Mouse (Mus musculus) MEL (cell line): ENCODE data around the gene Suclg2. TPM values are rescaled to one million over a fixed set of nuclear protein-coding genes. Genes with fewer than 3 reads are reported as not detected.
A peak's percentile ranks its signal among the peaks of the same experiment; 100 is the strongest.

ENCODE experiments used
- DNase-seq: peaks from one replicate; pipeline ENCODE4 v3.0.0; 2011; ENCODE audit warnings: low read depth, low spot score
- H3K27ac ChIP-seq: 2 replicates; pipeline ENCODE4 v1.5.1; 2012; ENCODE audit warnings: low read depth, mild to moderate bottlenecking, control low read depth, low read length, moderate library complexity; ENCODE audit not compliant: control insufficient read depth
- H3K27me3 ChIP-seq, 2 experiments: fragments of 150-350 bp in 1 of 2; sonication (generic) in 1 of 2; 2 replicates each; pipeline ENCODE4 v1.6.1; 2012; ENCODE audit warnings: low read length in 2 of 2, mild to moderate bottlenecking in 2 of 2, improper control_type of control experiment in 1 of 2, moderate library complexity in 1 of 2; ENCODE audit not compliant: insufficient read depth in 2 of 2, control insufficient read depth in 1 of 2
- H3K36me3 ChIP-seq, 2 experiments: 2 replicates each; pipeline ENCODE4 v1.6.1; 2012 to 2014; ENCODE audit warnings: low read length in 2 of 2, improper control_type of control experiment in 1 of 2, inconsistent platforms in 1 of 2, mild to moderate bottlenecking in 1 of 2; ENCODE audit not compliant: insufficient read depth in 2 of 2, control insufficient read depth in 1 of 2
- H3K4me1 ChIP-seq, 2 experiments: fragments of 150-350 bp in 1 of 2; sonication (generic) in 1 of 2; 2 replicates each; pipeline ENCODE4 v1.6.1; 2012; ENCODE audit warnings: low read length in 2 of 2, improper control_type of control experiment in 1 of 2, mild to moderate bottlenecking in 1 of 2; ENCODE audit not compliant: insufficient read depth in 2 of 2, control insufficient read depth in 1 of 2
- H3K4me3 ChIP-seq, 2 experiments: fragments of 150-350 bp in 1 of 2; sonication (generic) in 1 of 2; 2 replicates each; pipeline ENCODE4 v1.5.1; 2012; ENCODE audit warnings: low read depth in 2 of 2, low read length in 2 of 2, mild to moderate bottlenecking in 2 of 2, moderate library complexity in 2 of 2, control low read depth in 1 of 2, improper control_type of control experiment in 1 of 2; ENCODE audit not compliant: control insufficient read depth in 1 of 2, insufficient read depth in 1 of 2
- H3K79me2 ChIP-seq: 2 replicates; pipeline ENCODE4 v1.6.1; 2012; ENCODE audit warnings: mild to moderate bottlenecking, low read length, moderate library complexity; ENCODE audit not compliant: control insufficient read depth, poor library complexity, insufficient read depth
- H3K9ac ChIP-seq: 2 replicates; pipeline ENCODE4 v1.6.1; 2012; ENCODE audit warnings: low read depth, mild to moderate bottlenecking, control low read depth, low read length, moderate library complexity; ENCODE audit not compliant: control insufficient read depth, poor library complexity, severe bottlenecking
- H3K9me3 ChIP-seq: fragments of 150-350 bp; sonication (generic); replicated peaks from 2 replicates; pipeline ENCODE4 v1.6.1; 2012; ENCODE audit warnings: mild to moderate bottlenecking, low read length, improper control_type of control experiment, moderate library complexity; ENCODE audit not compliant: insufficient read depth
- CHD2 ChIP-seq: IDR thresholded peaks from 2 replicates; pipeline ENCODE4 v1.6.1; 2011; ENCODE audit warnings: low read length, improper control_type of control experiment
- E2F4 ChIP-seq: IDR thresholded peaks from 2 replicates; pipeline ENCODE4 v1.6.1; 2011; ENCODE audit warnings: low read depth, low read length, improper control_type of control experiment, borderline replicate concordance
- GABPA ChIP-seq: IDR thresholded peaks from 2 replicates; pipeline ENCODE4 v1.6.1; 2012; ENCODE audit warnings: low read depth, mild to moderate bottlenecking, inconsistent platforms, low read length, improper control_type of control experiment, moderate library complexity
- HCFC1 ChIP-seq: IDR thresholded peaks from 2 replicates; pipeline ENCODE4 v1.6.1; 2012; ENCODE audit warnings: low read depth, mild to moderate bottlenecking, inconsistent platforms, low read length, improper control_type of control experiment, moderate library complexity
- MAZ ChIP-seq: IDR thresholded peaks from 2 replicates; pipeline ENCODE4 v1.6.1; 2012; ENCODE audit warnings: low read depth, mild to moderate bottlenecking, inconsistent platforms, low read length, improper control_type of control experiment
- MYB ChIP-seq: IDR thresholded peaks from 2 replicates; pipeline ENCODE4 v1.6.1; 2011; ENCODE audit warnings: mild to moderate bottlenecking, low read depth, low read length, improper control_type of control experiment
- NELFE ChIP-seq: IDR thresholded peaks from 2 replicates; pipeline ENCODE4 v1.6.1; 2011; ENCODE audit warnings: low read depth, low read length, improper control_type of control experiment
- NRF1 ChIP-seq: IDR thresholded peaks from 2 replicates; pipeline ENCODE4 v1.6.1; 2014; ENCODE audit warnings: low read depth, mild to moderate bottlenecking, inconsistent platforms, low read length, improper control_type of control experiment, moderate library complexity; ENCODE audit not compliant: poor library complexity, insufficient read depth, severe bottlenecking
- POLR2A ChIP-seq, 2 experiments: IDR thresholded peaks; 2 replicates each; pipeline ENCODE4 v1.6.1; 2011 to 2012; ENCODE audit warnings: low read length in 2 of 2, mild to moderate bottlenecking in 2 of 2, control low read depth in 1 of 2, improper control_type of control experiment in 1 of 2, low read depth in 1 of 2, moderate library complexity in 1 of 2; ENCODE audit not compliant: control insufficient read depth in 1 of 2, insufficient read depth in 1 of 2, poor library complexity in 1 of 2
- POLR2AphosphoS2 ChIP-seq: IDR thresholded peaks from 2 replicates; pipeline ENCODE4 v1.6.1; 2011; ENCODE audit warnings: low read length, improper control_type of control experiment
- POLR2AphosphoS5 ChIP-seq: IDR thresholded peaks from 2 replicates; pipeline ENCODE4 v1.6.1; 2012; ENCODE audit warnings: low read depth, borderline replicate concordance, mild to moderate bottlenecking, inconsistent platforms, low read length, moderate library complexity, mixed read lengths
- RAD21 ChIP-seq: IDR thresholded peaks from 2 replicates; pipeline ENCODE4 v1.6.1; 2011; ENCODE audit warnings: mild to moderate bottlenecking, low read depth, low read length, improper control_type of control experiment
- TAL1 ChIP-seq: IDR thresholded peaks from 2 replicates; pipeline ENCODE4 v1.6.1; 2012; ENCODE audit warnings: mild to moderate bottlenecking, inconsistent platforms, low read length, moderate library complexity, mixed read lengths
- TBP ChIP-seq: IDR thresholded peaks from 2 replicates; pipeline ENCODE4 v1.8.0; 2011; ENCODE audit warnings: low read depth, low read length, improper control_type of control experiment
- TCF12 ChIP-seq: IDR thresholded peaks from 2 replicates; pipeline ENCODE4 v1.6.1; 2014; ENCODE audit warnings: low read depth, mild to moderate bottlenecking, inconsistent platforms, low read length, improper control_type of control experiment, moderate library complexity
- UBTF ChIP-seq: IDR thresholded peaks from 2 replicates; pipeline ENCODE4 v1.6.1; 2012; ENCODE audit warnings: low read depth, mild to moderate bottlenecking, inconsistent platforms, low read length, improper control_type of control experiment, moderate library complexity, borderline replicate concordance; ENCODE audit not compliant: insufficient read depth
- ZC3H11A ChIP-seq: IDR thresholded peaks from 2 replicates; pipeline ENCODE4 v1.6.1; 2012; ENCODE audit warnings: low read depth, mild to moderate bottlenecking, inconsistent platforms, low read length, improper control_type of control experiment
- polyA plus RNA-seq, 2 experiments: library from polyadenylated mRNA; stranded (reverse) in 1 of 2; unstranded in 1 of 2; fragments of >175 nt in 1 of 2; fragments of >200 nt in 1 of 2; gene quantifications; 2 replicates each; pipeline versions ENCODE4 v1.2.1 to v1.2.4; 2012; ENCODE audit warnings: low replicate concordance in 2 of 2, low read depth in 1 of 2; ENCODE audit not compliant: insufficient read length in 2 of 2, insufficient read depth in 1 of 2, missing spikeins in 1 of 2
- total RNA-seq: library from RNA; depleted of rRNA; stranded (reverse); fragments of 300-350 nt; gene quantifications from 2 replicates; pipeline ENCODE4 v1.2.3, GENCODE M21; 2012

Suclg2 gene
- total and polyA plus RNA-seq, 3 experiments: 40.0 to 46.5 TPM; not detected in 1

- Histone ChIP-seq H3K27me3 (no peaks in the 10 kb centered on the region), H3K79me2 (peaks cover 16% of the 10 kb centered on the region), H3K27ac (no peak overlapping the region), H3K9ac (no peak overlapping the region), H3K4me3 (no peak overlapping the region), H3K36me3 (peaks cover 0 to 7% of the 10 kb centered on the region in 2 experiments; a peak in 2 of 4 replicates), H3K4me1 (peaks cover 5 to 9% of the 10 kb centered on the region in 2 experiments; a peak in 3 of 4 replicates), H3K9me3 (no peaks in the 10 kb centered on the region)
- TF ChIP-seq GABPA (no peak), RAD21 (no peak), POLR2AphosphoS2 (no peak), CHD2 (no peak)
- DNase-seq: no peak
These were observed 1.2 kb upstream of the Suclg2 start for GRCm38 (mm10) chr6:95719791-95720190.

GRCm38 (mm10) chr6:95718969-95719333, 351 bp upstream of the Suclg2 start:
- Histone ChIP-seq H3K36me3 (peaks cover 0 to 7% of the 10 kb centered on the region in 2 experiments; a peak in 2 of 4 replicates), H3K79me2 (peaks cover 18% of the 10 kb centered on the region), H3K27me3 (no peaks in the 10 kb centered on the region), H3K27ac (no peak overlapping the region), H3K4me3 (peak overlapping the region; percentile 11 to 90; a peak in 3 of 4 replicates), H3K4me1 (peaks cover 5 to 9% of the 10 kb centered on the region in 2 experiments; a peak in 3 of 4 replicates), H3K9me3 (no peaks in the 10 kb centered on the region), H3K9ac (peak overlapping the region; percentile 6; the same call in 1 of the 2 replicates)
- DNase-seq: no peak
- TF ChIP-seq TBP (no peak), MAZ (no peak), TAL1 (no peak)

- Histone ChIP-seq H3K9me3 (no peaks in the 10 kb centered on the region), H3K4me3 (no peak overlapping the region), H3K27me3 (no peaks in the 10 kb centered on the region), H3K36me3 (peaks cover 0 to 7% of the 10 kb centered on the region in 2 experiments; a peak in 2 of 4 replicates), H3K9ac (no peak overlapping the region), H3K27ac (no peak overlapping the region), H3K4me1 (peaks cover 5 to 9% of the 10 kb centered on the region in 2 experiments; a peak in 3 of 4 replicates), H3K79me2 (peaks cover 24% of the 10 kb centered on the region)
- TF ChIP-seq HCFC1 (no peak), UBTF (no peak), ZC3H11A (no peak), CHD2 (no peak), POLR2AphosphoS5 (no peak), TCF12 (no peak), NRF1 (no peak), NELFE (no peak), POLR2A (IDR thresholded peaks at IDR 0.05; ENCODE audit: control insufficient read depth in 1 of 2, insufficient read depth in 1 of 2, low read depth in 1 of 2, low read length in 2 of 2, poor library complexity in 1 of 2) (no peak), MYB (no peak), E2F4 (no peak), RAD21 (no peak)
- DNase-seq: peak; percentile 7
These were observed 1.5 kb downstream of the Suclg2 start for GRCm38 (mm10) chr6:95717071-95717470.
